Mouse (Mus musculus) 3T3-L1 (cell line): ENCODE measurements at regions not wholly inside any gene's neighbourhood (a gene's known extent, or its start where the extent isn't known, plus 50 kb on each side); places are given as distances from the start of the nearest gene placed in this dataset.

ENCODE experiments used
- DNase-seq: peaks from one replicate; pipeline ENCODE4 v3.0.0-alpha.2; 2015; ENCODE audit warnings: low read depth, low spot score

- DNase-seq, result no peak
Measured at GRCm38 (mm10) chr3:19458386-19458785, 170.1 kb downstream of the 1700064H15Rik start.

GRCm38 (mm10) chr3:19457431-19457830, 171.0 kb downstream of the 1700064H15Rik start:
- DNase-seq, result no peak

- no peak for DNase-seq
Measured at GRCm38 (mm10) chr3:19455838-19456448, 172.5 kb downstream of the 1700064H15Rik start.

GRCm38 (mm10) chr3:19451022-19451421, 177.5 kb downstream of the 1700064H15Rik start:
- DNase-seq, result peak; percentile 99

GRCm38 (mm10) chr3:19448931-19449330, 179.5 kb downstream of the 1700064H15Rik start:
- no peak for DNase-seq

- no peak for DNase-seq
Measured at GRCm38 (mm10) chr3:19448192-19448591, 180.3 kb downstream of the 1700064H15Rik start.

- peak; percentile 67 for DNase-seq
Measured at GRCm38 (mm10) chr3:19447733-19448132, 180.7 kb downstream of the 1700064H15Rik start.

GRCm38 (mm10) chr3:19444914-19445313, 183.6 kb downstream of the 1700064H15Rik start:
- DNase-seq, result peak; percentile 61

- no peak for DNase-seq
Measured at GRCm38 (mm10) chr3:19441827-19442226, 186.7 kb downstream of the 1700064H15Rik start.

- DNase-seq, result no peak
Measured at GRCm38 (mm10) chr3:19430159-19430558, 198.3 kb downstream of the 1700064H15Rik start.

- peak; percentile 96 for DNase-seq
Measured at GRCm38 (mm10) chr3:19429422-19430076, 198.9 kb downstream of the 1700064H15Rik start.

GRCm38 (mm10) chr3:19429010-19429409, 199.5 kb downstream of the 1700064H15Rik start:
- peak; percentile 91 for DNase-seq

- peak; percentile 98 for DNase-seq
Measured at GRCm38 (mm10) chr3:19426130-19426556, 202.3 kb downstream of the 1700064H15Rik start.

- no peak for DNase-seq
Measured at GRCm38 (mm10) chr3:19425322-19425721, 203.2 kb downstream of the 1700064H15Rik start.

- no peak for DNase-seq
Measured at GRCm38 (mm10) chr3:19424384-19424783, 204.1 kb downstream of the 1700064H15Rik start.

GRCm38 (mm10) chr3:19421430-19421944, 207.0 kb downstream of the 1700064H15Rik start:
- DNase-seq, result no peak

- no peak for DNase-seq
Measured at GRCm38 (mm10) chr3:19420912-19421311, 207.6 kb downstream of the 1700064H15Rik start.

GRCm38 (mm10) chr3:19410938-19411515, 217.4 kb downstream of the 1700064H15Rik start:
- DNase-seq, result peak; percentile 85

- DNase-seq, result peak; percentile 12
Measured at GRCm38 (mm10) chr3:19408283-19408682, 220.2 kb downstream of the 1700064H15Rik start.

- DNase-seq, result no peak
Measured at GRCm38 (mm10) chr3:19407591-19408090, 220.8 kb downstream of the 1700064H15Rik start.

- DNase-seq, result peak; percentile 54
Measured at GRCm38 (mm10) chr3:19406351-19407151, 221.9 kb downstream of the 1700064H15Rik start.
